Mouse (Mus musculus) midbrain, postnatal 0 days (tissue): ENCODE results near the gene Tspear. TPM values are rescaled to one million over a fixed set of nuclear protein-coding genes. Genes with fewer than 3 reads are reported as not detected.
A peak's percentile ranks its signal among the peaks of the same experiment; 100 is the strongest.

ENCODE experiments used
- ATAC-seq: fragments of 200-750 bp; cut with Nextera tagmentation; 2 replicates; pipeline ENCODE4 v1.8.0; 2017; ENCODE audit warnings: moderate number of reproducible peaks, mild to moderate bottlenecking, moderate TSS enrichment, moderate library complexity; ENCODE audit not compliant: low FRiP score
- DNase-seq: peaks from one replicate; pipeline ENCODE4 v3.0.0-alpha.2; 2015; ENCODE audit warnings: low spot score
- H3K27ac ChIP-seq: fragments of 300-500 bp; sonication (generic); 2 replicates; pipeline ENCODE4 v1.5.1; 2014; ENCODE audit warnings: low read depth, mild to moderate bottlenecking, low read length, mixed read lengths
- H3K27me3 ChIP-seq: fragments of 300-500 bp; sonication (generic); 2 replicates; pipeline ENCODE4 v1.6.1; 2014; ENCODE audit warnings: low read length, control low read depth, mixed read lengths; ENCODE audit not compliant: insufficient read depth
- H3K36me3 ChIP-seq: fragments of 300-500 bp; sonication (generic); 2 replicates; pipeline ENCODE4 v1.6.1; 2014; ENCODE audit warnings: low read length, control low read depth, mixed read lengths; ENCODE audit not compliant: insufficient read depth
- H3K4me1 ChIP-seq: fragments of 300-500 bp; sonication (generic); 2 replicates; pipeline ENCODE4 v1.6.1; 2014; ENCODE audit warnings: mild to moderate bottlenecking, control low read depth, antibody characterized with exemption, low read length, mixed read lengths; ENCODE audit not compliant: insufficient read depth
- H3K4me2 ChIP-seq: fragments of 300-500 bp; sonication (generic); 2 replicates; pipeline ENCODE4 v1.6.1; 2014; ENCODE audit warnings: low read depth, mild to moderate bottlenecking, low read length, mixed read lengths; ENCODE audit not compliant: poor library complexity, severe bottlenecking
- H3K4me3 ChIP-seq: fragments of 300-500 bp; sonication (generic); 2 replicates; pipeline ENCODE4 v1.5.1; 2014; ENCODE audit warnings: low read depth, mild to moderate bottlenecking, low read length, moderate library complexity
- H3K9ac ChIP-seq: fragments of 300-500 bp; sonication (generic); replicated peaks from 2 replicates; pipeline ENCODE4 v1.6.1; 2014; ENCODE audit warnings: mild to moderate bottlenecking, low read length, moderate library complexity, mixed read lengths; ENCODE audit not compliant: poor library complexity, severe bottlenecking
- H3K9me3 ChIP-seq: fragments of 300-500 bp; sonication (generic); 2 replicates; pipeline ENCODE4 v1.6.1; 2016; ENCODE audit warnings: low read length, control low read depth
- CTCF ChIP-seq: IDR thresholded peaks from 2 replicates; pipeline ENCODE4 v1.5.1; 2016; ENCODE audit warnings: antibody characterized with exemption, mild to moderate bottlenecking
- whole genome bisulfite sequencing: fragments of 180-500 bp; shearing (Covaris S2); extraction: QIAGEN DNeasy Blood & Tissue Kit; methylation state at CpG from one replicate; pipeline ENCODE4 v1.1.7; 2014; 5-methylcytosine and 5-hydroxymethylcytosine counted together
- polyA plus RNA-seq: library from polyadenylated mRNA; unstranded; fragments of >200 nt; fragmentation: Nextera tagmentation; extraction: Ambion mirVana; gene quantifications from 2 replicates; pipeline ENCODE4 v1.2.1, GENCODE M21; 2015
- total RNA-seq: library from RNA; depleted of rRNA; stranded (reverse); fragments of >200 nt; gene quantifications from 2 replicates; pipeline ENCODE4 v1.2.3, GENCODE M21; 2014

Gene Tspear
- total and polyA plus RNA-seq, 2 experiments from 2014 or later, result 0.63 to 1.5 TPM

DNA sequence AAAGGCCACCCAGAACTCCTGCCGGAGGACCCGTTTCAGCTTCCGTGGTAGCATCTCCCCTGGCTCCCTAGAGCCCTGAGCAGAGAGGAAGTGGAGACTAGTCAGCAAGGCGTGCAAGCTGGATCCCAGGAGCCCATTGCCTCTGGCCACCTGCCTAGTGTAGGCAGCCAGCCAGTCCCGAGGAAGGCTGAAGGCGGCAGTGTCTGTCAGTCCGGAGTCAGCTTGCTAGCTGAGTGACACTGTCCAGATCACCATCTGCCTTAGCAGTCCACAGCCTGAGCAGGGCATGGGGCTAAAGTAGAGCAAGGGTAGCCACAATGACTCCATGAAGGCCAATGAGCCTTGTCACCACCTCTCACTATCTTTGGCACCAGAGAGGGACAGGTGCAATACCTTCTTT lies 226.2 kb downstream of the Tspear start:
- H3K27me3 ChIP-seq, result no peaks in the 10 kb centered on the region
- H3K9me3 ChIP-seq, result no peaks in the 10 kb centered on the region
- H3K4me1 ChIP-seq, result no peaks in the 10 kb centered on the region
- no peak for TF ChIP-seq CTCF
- no peak overlapping the region for H3K4me2 ChIP-seq
- DNase-seq (no peak), ATAC-seq (no peak)
- H3K9ac ChIP-seq, result no peak overlapping the region
- no peak overlapping the region for H3K4me3 ChIP-seq
- no peaks in the 10 kb centered on the region for H3K36me3 ChIP-seq
- 69% methylated on average over 7 of the region's 7 CpGs for WGBS
- no peak overlapping the region for H3K27ac ChIP-seq

DNA sequence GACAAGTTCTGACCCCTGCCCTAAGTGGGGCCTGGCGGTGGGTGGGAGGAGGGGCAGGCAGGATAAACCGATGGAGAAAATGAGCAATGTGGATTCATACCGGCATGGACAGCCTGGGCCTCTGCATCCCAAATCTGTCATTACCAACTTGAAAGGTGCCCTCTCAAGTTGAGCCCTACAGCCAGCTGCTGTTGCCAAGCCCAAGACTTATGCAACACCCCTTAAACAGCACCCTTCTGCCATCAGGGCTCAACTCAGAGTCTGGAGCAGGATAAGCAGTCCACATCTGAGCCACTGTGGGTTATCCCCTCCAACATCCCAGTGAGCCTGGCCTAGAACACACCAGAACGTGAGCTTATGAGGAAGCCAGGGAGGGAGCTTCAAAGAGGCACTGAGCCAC lies 226.9 kb downstream of the Tspear start:
- no peak for ATAC-seq
- Histone ChIP-seq H3K4me3 (no peak overlapping the region), H3K4me1 (no peaks in the 10 kb centered on the region), H3K27ac (no peak overlapping the region), H3K9ac (no peak overlapping the region), H3K4me2 (no peak overlapping the region), H3K27me3 (no peaks in the 10 kb centered on the region), H3K36me3 (no peaks in the 10 kb centered on the region), H3K9me3 (no peaks in the 10 kb centered on the region)
- no peak for DNase-seq
- no peak for TF ChIP-seq CTCF
- WGBS, result 70% methylated on average over 4 of the region's 4 CpGs

DNA sequence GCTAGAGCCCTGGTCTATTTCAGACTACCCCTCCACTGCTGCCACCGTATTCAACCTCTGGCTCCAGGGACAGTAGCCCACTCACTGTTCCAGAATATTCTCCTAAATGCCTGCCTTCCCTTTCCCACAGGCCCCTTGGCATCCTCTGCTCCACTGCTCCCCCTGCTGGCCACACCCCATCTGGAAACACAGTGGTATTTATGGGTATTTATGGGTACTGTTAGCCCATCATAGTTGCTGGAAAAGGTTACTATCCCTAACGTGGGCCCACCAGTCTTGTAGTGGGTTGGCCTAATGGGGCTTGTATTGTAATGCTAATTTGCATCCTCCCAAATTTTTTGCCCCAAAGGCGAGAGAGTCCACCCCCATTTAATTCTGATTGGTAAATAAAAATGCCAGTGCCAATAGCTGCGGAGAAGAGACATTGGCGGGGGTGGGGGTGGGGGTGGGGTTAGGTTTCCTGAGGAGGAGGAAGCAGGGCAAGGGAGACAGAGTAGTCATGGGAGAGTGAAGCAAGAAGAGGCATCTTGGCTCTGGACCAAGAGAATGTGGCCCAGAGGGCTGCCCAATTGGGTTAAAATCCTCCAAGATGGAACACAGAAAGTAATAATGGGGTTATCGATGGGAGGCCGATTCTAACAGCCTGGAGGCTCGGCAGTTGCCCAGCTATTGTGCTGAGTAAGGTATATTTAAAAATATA lies 230.4 kb downstream of the Tspear start:
- H3K27me3 ChIP-seq, result no peaks in the 10 kb centered on the region
- peak; percentile 66 for TF ChIP-seq CTCF
- no peaks in the 10 kb centered on the region for H3K36me3 ChIP-seq
- H3K4me2 ChIP-seq, result no peak overlapping the region
- ATAC-seq (no peak), DNase-seq (no peak)
- no peaks in the 10 kb centered on the region for H3K4me1 ChIP-seq
- no peak overlapping the region for H3K4me3 ChIP-seq
- WGBS, result 57% methylated on average over 8 of the region's 8 CpGs
- no peaks in the 10 kb centered on the region for H3K9me3 ChIP-seq
- H3K27ac ChIP-seq, result no peak overlapping the region
- H3K9ac ChIP-seq, result no peak overlapping the region

DNA sequence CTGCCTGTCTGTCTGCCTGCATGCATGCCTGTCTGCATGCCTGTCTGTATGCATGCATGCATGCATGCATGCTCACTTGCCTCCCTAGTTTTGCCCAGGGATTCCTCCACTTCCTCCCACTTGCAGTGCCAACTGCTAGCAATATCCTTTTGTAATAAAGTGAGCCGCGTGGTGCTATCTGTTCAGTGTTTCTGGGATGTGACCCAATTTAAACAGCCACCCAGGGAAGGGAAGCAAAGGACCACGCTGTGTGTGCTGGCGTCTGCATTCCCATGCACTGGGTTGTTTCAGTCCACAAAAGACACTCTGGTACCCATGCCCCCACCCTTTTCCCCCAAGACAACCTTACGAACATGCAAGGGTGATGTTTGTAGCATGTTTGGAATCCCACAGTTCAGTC lies 234.6 kb downstream of the Tspear start:
- WGBS, result 73% methylated on average over 5 of the region's 5 CpGs
- ATAC-seq (no peak), DNase-seq (peak; percentile 35)
- Histone ChIP-seq H3K4me3 (no peak overlapping the region), H3K4me1 (no peaks in the 10 kb centered on the region), H3K27ac (no peak overlapping the region), H3K4me2 (no peak overlapping the region), H3K9me3 (no peaks in the 10 kb centered on the region), H3K27me3 (no peaks in the 10 kb centered on the region), H3K36me3 (no peaks in the 10 kb centered on the region), H3K9ac (no peak overlapping the region)
- TF ChIP-seq CTCF, result no peak

DNA sequence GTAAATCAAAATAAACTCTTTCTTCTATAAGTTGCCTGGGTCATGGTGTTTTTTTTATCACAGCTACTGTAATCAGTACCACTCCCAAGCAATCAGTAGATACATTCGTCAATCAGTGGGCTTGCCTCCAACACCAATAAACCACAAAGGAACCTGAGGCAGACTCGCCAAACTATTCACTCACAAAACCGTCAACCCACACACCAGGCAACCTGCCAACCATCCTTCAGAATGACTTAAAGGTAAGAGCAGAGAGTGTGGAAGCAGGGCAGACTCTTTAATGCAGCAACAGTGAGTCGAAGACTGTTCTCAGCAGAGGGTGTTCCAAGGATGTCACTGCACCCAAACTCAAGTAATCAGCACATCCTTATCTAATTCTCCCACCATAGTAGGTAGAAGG lies 236.3 kb downstream of the Tspear start:
- DNase-seq (no peak), ATAC-seq (no peak)
- no peak overlapping the region for H3K4me2 ChIP-seq
- WGBS, result 86% methylated on average over 4 of the region's 4 CpGs
- no peaks in the 10 kb centered on the region for H3K36me3 ChIP-seq
- H3K4me1 ChIP-seq, result no peaks in the 10 kb centered on the region
- H3K27me3 ChIP-seq, result no peaks in the 10 kb centered on the region
- H3K4me3 ChIP-seq, result no peak overlapping the region
- no peak overlapping the region for H3K9ac ChIP-seq
- H3K27ac ChIP-seq, result no peak overlapping the region
- no peak for TF ChIP-seq CTCF
- H3K9me3 ChIP-seq, result no peaks in the 10 kb centered on the region

DNA sequence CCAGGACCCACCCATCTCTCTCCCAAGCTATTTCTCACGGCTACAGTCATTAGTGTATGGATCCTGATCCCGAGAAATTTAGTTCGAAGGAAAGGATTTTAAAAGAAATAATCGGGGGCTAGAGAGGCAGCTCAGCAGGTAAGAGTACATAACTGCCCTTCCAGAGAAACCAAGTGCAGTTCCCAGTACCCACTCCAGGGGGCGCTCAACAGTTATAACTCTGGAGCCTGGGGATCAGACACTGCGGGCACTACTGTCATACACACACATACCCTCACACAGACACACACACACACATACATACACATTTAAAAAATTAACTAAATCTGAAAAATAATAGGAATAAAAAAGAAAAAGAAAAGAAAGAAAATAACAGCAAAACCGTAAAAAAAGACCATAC lies 239.8 kb downstream of the Tspear start:
- TF ChIP-seq CTCF, result peak; percentile 59
- H3K9me3 ChIP-seq, result no peaks in the 10 kb centered on the region
- no peaks in the 10 kb centered on the region for H3K27me3 ChIP-seq
- ATAC-seq (no peak), DNase-seq (no peak)
- H3K9ac ChIP-seq, result no peak overlapping the region
- no peak overlapping the region for H3K4me2 ChIP-seq
- no peak overlapping the region for H3K27ac ChIP-seq
- WGBS, result 45% methylated on average over 7 of the region's 7 CpGs
- no peak overlapping the region for H3K4me3 ChIP-seq
- H3K4me1 ChIP-seq, result no peaks in the 10 kb centered on the region
- H3K36me3 ChIP-seq, result no peaks in the 10 kb centered on the region
